Mouse (Mus musculus) forebrain, embryonic 11.5 days (tissue): Measurements from ENCODE around the gene Fam193a. TPM values are rescaled to one million over a fixed set of nuclear protein-coding genes. Genes with fewer than 3 reads are reported as not detected.

Experiments
- ATAC-seq: fragments of 200-750 bp; cut with Nextera tagmentation; replicated peaks from 2 replicates; pipeline ENCODE4 v1.8.0; 2017; ENCODE audit warnings: moderate TSS enrichment; ENCODE audit not compliant: low FRiP score
- DNase-seq: peaks from one replicate; pipeline ENCODE4 v3.0.0-alpha.2; 2017; ENCODE audit warnings: low spot score
- H3K27ac ChIP-seq: fragments of 300-500 bp; sonication (generic); 2 replicates; pipeline ENCODE4 v1.5.1; 2014; ENCODE audit warnings: low read depth, low read length
- H3K27me3 ChIP-seq: fragments of 300-500 bp; sonication (generic); 2 replicates; pipeline ENCODE4 v1.6.1; 2014; ENCODE audit warnings: mild to moderate bottlenecking, low read length, mixed read lengths; ENCODE audit not compliant: control insufficient read depth, insufficient read depth
- H3K36me3 ChIP-seq: fragments of 300-500 bp; sonication (generic); 2 replicates; pipeline ENCODE4 v1.6.1; 2014; ENCODE audit warnings: mild to moderate bottlenecking, low read length, moderate library complexity, mixed read lengths; ENCODE audit not compliant: control insufficient read depth, insufficient read depth
- H3K4me1 ChIP-seq: fragments of 300-500 bp; sonication (generic); replicated peaks from 2 replicates; pipeline ENCODE4 v1.6.1; 2014; ENCODE audit warnings: low read length, mixed read lengths; ENCODE audit not compliant: control insufficient read depth, insufficient read depth
- H3K4me2 ChIP-seq: fragments of 300-500 bp; sonication (generic); 2 replicates; pipeline ENCODE4 v1.6.1; 2014; ENCODE audit warnings: low read depth, mild to moderate bottlenecking, low read length, moderate library complexity, mixed read lengths; ENCODE audit not compliant: severe bottlenecking
- H3K4me3 ChIP-seq: fragments of 300-500 bp; sonication (generic); 2 replicates; pipeline ENCODE4 v1.5.1; 2014; ENCODE audit warnings: low read depth, low read length
- H3K9ac ChIP-seq: fragments of 300-500 bp; sonication (generic); 2 replicates; pipeline ENCODE4 v1.6.1; 2014; ENCODE audit warnings: low read length
- H3K9me3 ChIP-seq: fragments of 300-500 bp; sonication (generic); 2 replicates; pipeline ENCODE4 v1.6.1; 2016; ENCODE audit warnings: low read length, mixed read lengths; ENCODE audit not compliant: control insufficient read depth
- WGBS: fragments of 180-500 bp; shearing (Covaris S2); extraction: QIAGEN DNeasy Blood & Tissue Kit; methylation state at CpG from one replicate; pipeline ENCODE4 v1.1.7; 2014; 5-methylcytosine and 5-hydroxymethylcytosine counted together
- polyA plus RNA-seq: library from polyadenylated mRNA; unstranded; fragments of >200 nt; fragmentation: Nextera tagmentation; extraction: Ambion mirVana; gene quantifications from 2 replicates; pipeline ENCODE4 v1.2.1, GENCODE M21; 2014

Gene Fam193a
- polyA plus RNA-seq, 1 experiment from 2014 or later, result 19.6 TPM

DNA sequence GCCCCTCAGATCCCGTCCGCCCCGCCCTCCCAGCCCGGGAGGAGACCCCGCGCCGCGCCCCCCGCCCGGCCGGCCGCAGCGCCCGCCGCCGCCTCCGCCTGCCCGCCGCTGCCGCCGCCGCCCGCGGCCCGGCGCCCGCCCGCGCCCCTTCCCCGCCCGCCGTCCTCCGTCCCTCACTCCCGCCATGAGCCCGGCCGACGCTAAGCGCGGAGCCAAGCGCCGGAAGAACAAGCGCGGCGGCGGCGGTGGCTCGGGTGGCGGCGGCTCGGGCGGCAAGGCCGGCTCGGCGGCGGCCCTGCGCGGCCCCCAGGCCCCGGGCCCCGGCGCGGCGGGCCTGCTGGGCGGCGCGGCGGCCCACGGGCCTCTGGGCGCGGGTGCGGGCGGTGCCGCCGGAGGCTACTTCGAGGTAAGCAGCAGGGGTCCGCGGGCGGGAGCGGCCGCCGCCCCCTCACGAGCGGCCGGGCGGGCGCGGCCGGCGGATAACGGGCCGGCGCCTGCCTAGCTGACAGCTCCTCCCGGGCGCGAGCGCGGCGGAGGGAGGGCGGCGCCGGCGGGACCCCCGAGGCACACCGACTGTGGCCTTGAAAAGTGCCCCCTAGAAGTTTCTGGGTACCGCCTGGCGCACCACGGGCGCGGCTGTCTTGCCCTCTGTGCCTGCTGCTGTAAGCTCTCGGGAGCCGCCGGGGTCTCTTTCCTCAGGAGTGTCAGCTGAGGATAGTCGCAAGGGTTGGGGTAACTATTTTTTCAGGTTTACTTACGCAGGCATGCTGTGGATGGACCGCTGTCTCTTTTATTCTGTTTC lies 490 bp downstream of the Fam193a start:
- peak overlapping the region; percentile 84 for H3K9ac ChIP-seq
- peaks cover 7% of the 10 kb centered on the region; the same call in 1 of the 2 replicates for H3K4me1 ChIP-seq
- H3K9me3 ChIP-seq, result no peaks in the 10 kb centered on the region
- peak overlapping the region; percentile 63 for H3K4me2 ChIP-seq
- H3K4me3 ChIP-seq, result peak overlapping the region; percentile 97
- ATAC-seq, result no peak
- DNase-seq, result peak; percentile 75
- no peaks in the 10 kb centered on the region for H3K27me3 ChIP-seq
- H3K27ac ChIP-seq, result peak overlapping the region; percentile 25; the same call in 1 of the 2 replicates
- H3K36me3 ChIP-seq, result no peaks in the 10 kb centered on the region
- WGBS, result under 1% methylated on average over 41 of the region's 114 CpGs

DNA sequence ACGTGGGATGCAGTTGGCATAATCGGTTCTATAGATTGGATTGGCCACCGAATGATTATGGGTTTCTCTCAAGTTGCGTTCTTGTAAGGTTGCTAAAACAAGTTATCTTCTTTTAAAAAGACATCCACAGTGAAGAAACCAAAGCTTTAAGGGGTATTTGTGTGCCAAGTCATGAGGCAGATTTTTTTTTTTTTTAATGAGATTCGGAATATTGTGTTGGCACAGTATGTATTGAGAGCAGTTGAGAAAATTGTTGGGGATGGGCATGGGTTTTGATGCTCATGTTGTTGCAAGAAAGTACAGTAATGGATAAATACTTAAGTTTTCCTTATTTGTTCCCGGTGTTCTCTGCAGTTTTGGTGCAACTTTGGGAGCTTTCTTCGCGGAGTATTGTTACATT lies 1.1 kb downstream of the Fam193a start:
- H3K27ac ChIP-seq, result no peak overlapping the region
- H3K9me3 ChIP-seq, result no peaks in the 10 kb centered on the region
- H3K4me2 ChIP-seq, result peak overlapping the region; percentile 63
- H3K4me1 ChIP-seq, result peaks cover 7% of the 10 kb centered on the region; the same call in 1 of the 2 replicates
- no peak for DNase-seq
- 40% methylated on average over 8 of the region's 8 CpGs for WGBS
- H3K9ac ChIP-seq, result peak overlapping the region; percentile 84
- peak overlapping the region; percentile 97 for H3K4me3 ChIP-seq
- ATAC-seq, result no peak
- no peaks in the 10 kb centered on the region for H3K27me3 ChIP-seq
- H3K36me3 ChIP-seq, result no peaks in the 10 kb centered on the region

GRCm38 (mm10) chr5:34372141-34372540 lies 2.4 kb downstream of the Fam193a start:
- H3K9ac ChIP-seq, result no peak overlapping the region
- no peaks in the 10 kb centered on the region for H3K9me3 ChIP-seq
- no peak overlapping the region for H3K4me2 ChIP-seq
- H3K27me3 ChIP-seq, result no peaks in the 10 kb centered on the region
- ATAC-seq, result no peak
- no peak overlapping the region for H3K27ac ChIP-seq
- no peak for DNase-seq
- H3K36me3 ChIP-seq, result no peaks in the 10 kb centered on the region
- no peak overlapping the region for H3K4me3 ChIP-seq
- H3K4me1 ChIP-seq, result peaks cover 7% of the 10 kb centered on the region; the same call in 1 of the 2 replicates

- no peak for ATAC-seq
- Histone ChIP-seq H3K4me1 (peaks cover 7% of the 10 kb centered on the region; the same call in 1 of the 2 replicates), H3K27me3 (no peaks in the 10 kb centered on the region), H3K9ac (no peak overlapping the region), H3K4me2 (no peak overlapping the region), H3K4me3 (no peak overlapping the region), H3K27ac (no peak overlapping the region), H3K36me3 (no peaks in the 10 kb centered on the region), H3K9me3 (no peaks in the 10 kb centered on the region)
- DNase-seq, result no peak
Observed at GRCm38 (mm10) chr5:34372541-34372940, 2.8 kb downstream of the Fam193a start.

GRCm38 (mm10) chr5:34378787-34379186 lies 9.1 kb downstream of the Fam193a start:
- H3K4me3 ChIP-seq, result no peak overlapping the region
- DNase-seq (no peak), ATAC-seq (no peak)
- no peak overlapping the region for H3K9ac ChIP-seq
- no peaks in the 10 kb centered on the region for H3K9me3 ChIP-seq
- H3K27me3 ChIP-seq, result no peaks in the 10 kb centered on the region
- no peaks in the 10 kb centered on the region for H3K4me1 ChIP-seq
- H3K27ac ChIP-seq, result no peak overlapping the region
- no peaks in the 10 kb centered on the region for H3K36me3 ChIP-seq
- no peak overlapping the region for H3K4me2 ChIP-seq

DNA sequence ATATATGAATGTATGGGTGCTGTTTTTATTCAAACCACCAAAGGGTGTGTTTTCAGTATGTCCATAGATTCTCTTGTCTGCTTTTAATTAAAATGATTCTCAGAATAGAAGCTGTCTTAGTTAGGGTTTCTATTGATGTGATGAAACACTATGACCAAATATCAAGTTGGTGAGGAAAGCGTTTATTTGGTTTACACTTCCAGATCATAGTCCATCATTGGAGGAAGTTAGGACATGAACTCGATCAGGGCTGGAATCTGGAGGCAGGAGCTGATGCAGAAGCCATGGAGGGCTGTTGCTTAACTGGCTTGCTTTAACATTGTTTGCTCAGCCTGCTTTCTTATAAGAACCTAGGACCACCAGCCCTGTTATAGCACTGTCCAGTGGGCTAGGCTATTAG lies 12.0 kb downstream of the Fam193a start:
- Histone ChIP-seq H3K27me3 (no peaks in the 10 kb centered on the region), H3K4me1 (no peaks in the 10 kb centered on the region), H3K9ac (no peak overlapping the region), H3K36me3 (peaks cover 8% of the 10 kb centered on the region), H3K4me3 (no peak overlapping the region), H3K27ac (no peak overlapping the region), H3K4me2 (no peak overlapping the region), H3K9me3 (peaks cover 7% of the 10 kb centered on the region; the same call in 1 of the 2 replicates)
- 90% methylated on average over 2 of the region's 2 CpGs for WGBS
- DNase-seq (no peak), ATAC-seq (no peak)

DNA sequence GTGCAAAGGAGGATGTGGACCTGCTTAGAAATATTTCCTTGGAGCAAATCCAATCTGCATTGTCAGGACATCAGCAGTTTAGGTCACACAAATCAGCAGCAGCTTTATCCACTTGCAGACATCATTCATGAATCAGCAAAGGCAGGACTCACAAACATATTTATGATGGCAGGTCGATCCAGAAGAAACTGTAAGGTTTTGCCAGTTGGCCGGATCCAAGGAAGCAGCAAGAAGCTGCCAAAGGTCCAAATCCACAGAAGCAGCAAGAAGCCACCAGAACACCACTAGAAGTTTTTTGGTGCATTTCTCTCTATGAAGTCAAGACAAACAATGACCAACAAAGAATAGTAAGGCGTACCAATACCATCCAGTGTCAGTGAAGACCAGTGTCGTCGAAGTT lies 15.9 kb downstream of the Fam193a start:
- ATAC-seq (no peak), DNase-seq (no peak)
- H3K4me2 ChIP-seq, result no peak overlapping the region
- peaks cover 7% of the 10 kb centered on the region; the same call in 1 of the 2 replicates for H3K9me3 ChIP-seq
- no peak overlapping the region for H3K9ac ChIP-seq
- H3K27ac ChIP-seq, result no peak overlapping the region
- no peaks in the 10 kb centered on the region for H3K4me1 ChIP-seq
- 99% methylated on average over 5 of the region's 5 CpGs for WGBS
- H3K4me3 ChIP-seq, result no peak overlapping the region
- H3K36me3 ChIP-seq, result peaks cover 8% of the 10 kb centered on the region
- H3K27me3 ChIP-seq, result no peaks in the 10 kb centered on the region

- H3K36me3 ChIP-seq, result peaks cover 8% of the 10 kb centered on the region
- H3K27ac ChIP-seq, result no peak overlapping the region
- no peak overlapping the region for H3K4me2 ChIP-seq
- H3K4me3 ChIP-seq, result no peak overlapping the region
- 92% methylated on average over 2 of the region's 2 CpGs for WGBS
- H3K27me3 ChIP-seq, result no peaks in the 10 kb centered on the region
- H3K4me1 ChIP-seq, result no peaks in the 10 kb centered on the region
- no peak for ATAC-seq
- H3K9me3 ChIP-seq, result peaks cover 7% of the 10 kb centered on the region; the same call in 1 of the 2 replicates
- no peak overlapping the region for H3K9ac ChIP-seq
- no peak for DNase-seq
Observed at GRCm38 (mm10) chr5:34386744-34387143, 17.0 kb downstream of the Fam193a start.

- no peak overlapping the region for H3K27ac ChIP-seq
- H3K9me3 ChIP-seq, result no peaks in the 10 kb centered on the region
- H3K9ac ChIP-seq, result no peak overlapping the region
- no peak overlapping the region for H3K4me3 ChIP-seq
- no peak overlapping the region for H3K4me2 ChIP-seq
- WGBS, result 96% methylated on average over 8 of the region's 8 CpGs
- ATAC-seq, result no peak
- no peaks in the 10 kb centered on the region for H3K4me1 ChIP-seq
- no peaks in the 10 kb centered on the region for H3K36me3 ChIP-seq
- no peaks in the 10 kb centered on the region for H3K27me3 ChIP-seq
- DNase-seq, result no peak
Observed at GRCm38 (mm10) chr5:34393251-34393650, 23.5 kb downstream of the Fam193a start.
